Mouse (Mus musculus) heart, postnatal 10 days (tissue): ENCODE results near the gene Ipo4. TPM values are rescaled to one million over a fixed set of nuclear protein-coding genes. Genes with fewer than 3 reads are reported as not detected.

Experiments used
- DNase-seq, 2 experiments: peaks; one replicate each; pipeline ENCODE4 v3.0.0; 2021
- intact Hi-C: fragments of 180-260 bp; cut with DNase I; formaldehyde crosslinking; loops from one replicate; pipeline ENCODE4 v1.15.1; 2025
- total RNA-seq, 2 experiments: library from RNA; stranded (reverse); gene quantifications; 2 replicates each; pipeline ENCODE4 v1.2.3; 2021

Ipo4 gene
- total RNA-seq, result 10 to 100 TPM; 54.7 to 55.0 TPM

DNA sequence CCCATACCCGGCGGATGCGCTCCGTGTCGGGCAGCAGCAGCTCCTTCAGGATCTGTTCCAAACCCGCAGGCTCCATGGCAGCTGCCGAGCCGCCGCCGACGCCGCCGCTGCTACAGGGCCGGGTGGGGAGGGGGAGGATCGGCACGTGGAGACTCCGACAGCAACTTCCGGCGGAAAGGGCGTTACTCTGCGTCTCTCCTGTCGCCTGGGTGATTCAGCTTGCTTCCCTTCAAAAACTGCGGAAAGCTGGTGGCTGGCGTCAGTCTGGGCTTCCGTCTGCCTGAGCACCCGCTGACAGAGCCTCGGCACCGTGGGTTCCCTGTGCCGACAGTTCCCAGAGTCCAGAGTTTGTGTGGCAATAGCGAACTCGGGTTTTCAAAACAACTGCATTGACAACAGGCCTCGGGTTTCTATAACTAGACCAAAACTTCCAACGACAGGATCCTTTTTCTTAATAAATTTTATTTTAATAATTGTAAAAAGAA, at the start of gene Ipo4:
Gene Ipo4, minus strand, starts transcription at position 435 of the 485 bp plus-strand sequence.
- intact Hi-C loops, result no loop called here
- DNase-seq, result peak; percentile 91 to 94

DNA sequence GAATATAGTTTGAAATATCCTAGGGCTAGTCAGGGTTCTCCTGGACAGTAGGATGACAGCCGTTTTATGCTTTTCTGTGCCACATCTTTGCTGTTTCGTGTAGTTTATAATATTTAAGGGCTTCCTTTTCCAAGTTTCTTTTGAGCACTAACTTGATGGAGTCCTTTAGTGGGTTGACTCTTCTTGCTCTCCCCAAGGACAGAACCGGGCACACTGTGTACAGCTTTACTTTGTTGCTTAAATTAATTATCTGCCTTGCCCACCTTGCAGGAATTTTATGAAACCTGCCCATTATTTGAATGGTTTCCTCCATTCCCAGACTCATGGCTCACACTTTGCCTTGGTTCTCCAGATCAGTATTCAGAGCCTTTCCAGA, 46.3 kb upstream of the Ipo4 start:
- intact Hi-C loops, result loop anchor here (1.0 to 2.0 kb wide), 2 partner anchors 39 to 61 kb away; no protein-coding TSS in a partner anchor
- no peak for DNase-seq

DNA sequence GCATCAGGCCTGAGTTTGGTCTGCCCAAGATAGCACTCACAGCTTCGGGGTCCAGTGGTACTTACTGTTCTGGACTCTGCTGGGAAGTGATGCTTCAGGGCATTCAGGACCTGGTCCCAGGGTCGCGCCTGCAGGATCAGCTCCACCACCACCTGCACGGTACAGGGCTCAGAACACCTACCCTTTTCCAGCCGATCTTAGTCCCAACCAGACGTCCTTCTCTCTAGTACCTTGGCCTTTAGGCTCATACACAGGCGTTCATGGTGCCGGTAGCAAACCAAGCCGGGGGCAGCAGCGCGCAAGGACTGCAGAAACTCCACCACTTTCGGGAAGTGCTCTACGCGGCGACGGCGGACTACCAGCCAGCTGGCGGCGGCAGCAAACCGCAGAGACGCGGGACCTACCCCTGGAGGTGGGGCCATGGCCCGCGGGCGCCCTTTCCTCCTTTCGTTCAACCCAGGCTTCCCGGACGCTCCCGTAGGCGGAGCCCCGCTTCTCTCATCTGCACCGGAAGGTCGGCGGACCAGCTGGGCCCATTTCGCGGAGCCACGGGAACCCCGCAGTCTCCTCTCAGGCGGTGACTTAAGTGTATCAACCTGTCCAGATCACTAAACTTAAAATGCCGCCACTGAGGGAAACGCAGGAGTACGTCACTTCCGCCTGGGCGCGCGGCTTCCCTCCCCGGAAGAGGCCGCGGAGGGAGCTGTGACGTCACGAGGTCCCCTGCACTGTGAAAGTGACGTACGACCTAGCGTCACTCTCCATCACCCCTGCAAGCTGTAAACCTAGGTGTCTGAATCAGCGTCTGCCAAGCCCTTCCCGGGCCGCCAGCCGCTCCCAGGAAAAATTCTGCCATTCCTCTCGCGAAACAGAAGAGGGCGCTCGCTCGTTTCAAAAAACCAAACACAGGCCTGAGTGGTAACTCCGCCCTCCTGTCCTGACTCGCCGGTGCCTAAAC, 45.7 kb upstream of the Ipo4 start, which contains the start of gene Tinf2:
Gene Tinf2, minus strand, starts transcription at position 661 of the 958 bp plus-strand sequence.
- DNase-seq, result peak; percentile 94 to 96
- intact Hi-C loops, result loop anchor here (1.0 to 2.0 kb wide), 2 partner anchors 39 to 62 kb away; no protein-coding TSS in a partner anchor

GRCm38 (mm10) chr14:55677615-55678014, 41.9 kb upstream of the Ipo4 start:
- intact Hi-C loops, result no loop called here
- no peak for DNase-seq

GRCm38 (mm10) chr14:55672741-55673060, 36.9 kb upstream of the Ipo4 start:
- DNase-seq, result no peak
- intact Hi-C loops, result no loop called here

DNA sequence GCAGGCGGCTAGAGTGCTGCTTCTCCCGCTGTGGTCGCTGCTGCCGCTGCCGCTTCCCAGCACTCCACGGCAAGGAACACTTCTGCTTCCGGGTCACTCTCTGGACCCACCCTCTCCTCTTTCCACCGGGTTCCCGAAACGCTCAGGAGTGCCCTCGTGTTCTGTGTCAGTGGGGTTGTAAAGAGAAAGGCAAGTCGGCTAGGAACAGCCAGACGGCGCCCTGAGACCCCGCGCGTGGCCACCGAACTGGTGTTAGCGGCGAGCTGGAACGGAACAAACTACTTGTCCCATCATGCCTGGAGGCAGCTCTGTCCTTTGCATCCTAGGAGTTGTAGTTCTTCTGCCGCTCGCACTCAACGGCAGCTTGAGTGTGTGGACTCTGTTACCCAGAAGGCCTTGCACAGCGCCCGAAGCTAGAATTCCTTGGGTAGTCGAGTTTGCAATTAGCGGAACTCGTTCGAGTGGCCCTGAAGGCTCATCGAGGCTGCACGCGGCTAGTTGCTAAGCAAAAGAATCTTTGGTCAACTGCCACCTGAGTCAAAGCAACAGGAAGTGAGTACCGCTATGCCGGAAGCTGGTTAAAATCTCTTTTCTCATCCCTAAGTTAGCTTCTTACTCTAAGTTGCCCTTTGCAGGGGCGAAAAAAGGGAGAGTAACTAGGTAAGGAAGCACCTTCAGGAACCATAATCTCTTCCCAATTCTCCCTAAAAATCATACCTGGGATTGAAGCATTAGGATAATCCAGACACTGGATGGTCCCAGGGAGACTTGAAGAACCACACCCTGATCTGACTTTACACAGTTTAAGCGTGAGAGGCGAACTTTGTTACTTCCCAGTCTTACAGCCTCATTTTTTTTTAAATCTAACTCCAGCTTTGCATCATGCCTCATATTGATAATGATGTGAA, 36.3 kb upstream of the Ipo4 start, which contains the start of the genes Gmpr2 and Nedd8:
Gene Gmpr2, plus strand, starts transcription at position 109 of the 908 bp plus-strand sequence.
Gene Nedd8, minus strand, starts transcription at position 292 of the 908 bp plus-strand sequence.
- intact Hi-C loops, result no loop called here
- DNase-seq, result peak; percentile 93 to 94

DNA sequence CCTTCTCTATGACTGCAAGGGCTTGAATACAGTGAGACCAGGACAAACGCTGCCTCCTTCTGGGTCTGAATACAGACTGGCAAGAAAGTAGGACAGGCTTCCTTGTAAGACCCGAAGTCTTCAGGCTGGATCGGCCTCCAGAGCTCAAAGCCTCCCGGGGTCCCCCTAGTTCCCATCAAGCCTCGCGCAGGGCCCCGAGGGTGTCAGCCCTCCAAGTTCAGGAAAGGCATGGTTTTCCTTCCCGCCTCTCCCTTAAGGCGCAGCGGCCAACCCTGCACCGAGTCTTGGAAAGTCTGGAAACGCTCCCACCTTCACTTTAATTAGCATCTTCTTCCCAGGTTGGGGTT, 35.7 kb upstream of the Ipo4 start:
- no peak for DNase-seq
- intact Hi-C loops, result no loop called here

GRCm38 (mm10) chr14:55660636-55661035, 24.9 kb upstream of the Ipo4 start:
- intact Hi-C loops, result loop anchor here (2.0 kb wide), 1 partner anchor 16 kb away; no protein-coding TSS in a partner anchor

DNA sequence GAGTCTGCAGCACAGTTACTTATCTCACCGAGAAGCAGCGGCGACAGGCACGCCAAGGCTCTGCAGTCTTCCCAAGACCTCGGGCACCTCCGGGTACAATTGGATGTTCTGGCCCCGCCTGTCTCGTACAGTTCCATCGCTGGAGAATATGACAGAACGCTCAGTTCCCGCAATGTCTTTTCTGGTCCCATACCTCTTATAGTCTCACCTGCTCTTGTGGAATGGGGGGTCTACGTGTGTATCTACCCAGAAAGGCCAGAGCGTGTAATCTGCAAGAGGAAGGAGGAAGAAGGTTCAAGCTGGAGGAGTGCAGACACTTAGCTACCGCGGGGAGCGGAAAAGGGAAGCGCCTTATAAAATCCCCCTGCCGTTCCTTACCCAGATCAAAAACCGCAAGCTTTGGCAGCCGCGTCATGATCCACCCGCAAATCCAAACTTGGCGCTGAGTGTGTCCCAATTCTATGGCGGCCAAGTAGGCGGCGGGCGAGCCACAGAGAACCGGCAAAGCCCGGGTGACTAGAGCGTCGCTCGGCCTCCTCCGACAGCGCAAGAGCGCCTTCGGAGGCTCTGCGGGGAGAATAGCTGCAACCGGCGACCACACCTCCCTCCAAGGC, 24.3 kb upstream of the Ipo4 start, which contains the start of gene Mdp1:
Gene Mdp1, minus strand, starts transcription at position 549 of the 614 bp plus-strand sequence.
- intact Hi-C loops, result loop anchor here (2.0 kb wide), 1 partner anchor 15 kb away; no protein-coding TSS in a partner anchor
- peak; percentile 82 to 87 for DNase-seq

More at GRCm38 (mm10) chr14:55660636-55661035, 24.9 kb upstream of the Ipo4 start:
- no peak for DNase-seq

DNA sequence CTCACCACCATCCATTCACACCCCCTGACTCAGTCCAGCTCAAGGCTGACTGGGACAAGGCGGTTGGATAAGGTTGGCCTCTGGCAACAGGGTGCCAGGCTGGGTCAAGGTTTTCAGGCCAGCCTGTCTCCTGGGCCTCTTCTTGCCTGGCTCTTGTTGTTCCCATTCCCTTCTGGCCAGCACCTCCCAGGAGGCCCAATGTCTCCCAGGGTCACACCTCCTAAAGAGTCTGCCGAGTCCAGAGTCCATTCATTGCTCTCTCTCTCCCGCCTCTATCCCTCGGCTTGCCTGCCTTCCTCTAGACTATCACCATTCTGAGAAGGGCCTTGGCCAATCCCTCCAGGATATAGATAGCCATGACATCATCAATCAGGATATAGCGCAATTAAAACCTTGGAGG, 22.3 kb upstream of the Ipo4 start:
- intact Hi-C loops, result no loop called here

GRCm38 (mm10) chr14:55656935-55657334, 21.2 kb upstream of the Ipo4 start:
- intact Hi-C loops, result no loop called here

More for the DNA sequence above, 22.3 kb upstream of the Ipo4 start:
- peak in 1 of 2 experiments; percentile 14 for DNase-seq

DNA sequence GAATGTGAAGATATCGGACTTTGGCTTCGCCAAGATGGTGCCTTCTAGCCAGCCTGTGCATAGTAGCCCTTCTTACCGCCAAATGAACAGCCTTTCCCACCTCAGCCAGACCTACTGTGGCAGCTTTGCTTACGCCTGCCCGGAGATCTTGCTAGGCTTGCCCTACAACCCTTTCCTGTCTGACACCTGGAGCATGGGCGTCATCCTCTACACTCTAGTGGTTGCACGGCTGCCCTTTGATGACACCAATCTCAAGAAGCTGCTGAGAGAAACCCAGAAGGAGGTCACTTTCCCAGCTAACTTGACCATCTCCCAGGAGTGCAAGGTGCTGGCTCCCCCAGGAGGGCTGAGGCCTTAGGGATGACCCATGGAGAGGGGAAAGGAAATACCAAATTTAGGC, 15.8 kb upstream of the Ipo4 start:
- no peak for DNase-seq
- intact Hi-C loops, result no loop called here

More at GRCm38 (mm10) chr14:55656935-55657334, 21.2 kb upstream of the Ipo4 start:
- DNase-seq, result peak; percentile 38 to 45

DNA sequence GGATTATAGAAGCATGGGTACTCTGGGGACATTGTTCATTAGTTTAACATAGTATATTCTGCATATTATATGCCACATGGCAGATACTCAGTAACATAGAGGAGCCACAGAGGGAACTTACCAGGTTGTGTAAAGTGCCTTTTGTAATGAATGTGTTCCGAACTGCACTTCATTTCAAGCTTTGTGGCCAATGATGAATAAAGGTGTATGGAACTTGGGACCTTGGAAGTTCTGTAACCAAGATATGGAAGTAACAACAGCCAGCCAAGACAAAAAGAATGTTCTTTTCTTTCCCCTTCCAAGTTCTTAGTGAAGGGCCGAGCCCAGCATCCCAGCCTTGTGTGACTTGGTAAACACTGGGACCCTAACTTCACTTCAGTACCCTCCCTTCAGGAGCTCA, 14.1 kb upstream of the Ipo4 start, which contains the start of gene Tssk4:
Gene Tssk4, plus strand, starts transcription at position 301 of the 400 bp plus-strand sequence.
- DNase-seq, result no peak
- intact Hi-C loops, result no loop called here

DNA sequence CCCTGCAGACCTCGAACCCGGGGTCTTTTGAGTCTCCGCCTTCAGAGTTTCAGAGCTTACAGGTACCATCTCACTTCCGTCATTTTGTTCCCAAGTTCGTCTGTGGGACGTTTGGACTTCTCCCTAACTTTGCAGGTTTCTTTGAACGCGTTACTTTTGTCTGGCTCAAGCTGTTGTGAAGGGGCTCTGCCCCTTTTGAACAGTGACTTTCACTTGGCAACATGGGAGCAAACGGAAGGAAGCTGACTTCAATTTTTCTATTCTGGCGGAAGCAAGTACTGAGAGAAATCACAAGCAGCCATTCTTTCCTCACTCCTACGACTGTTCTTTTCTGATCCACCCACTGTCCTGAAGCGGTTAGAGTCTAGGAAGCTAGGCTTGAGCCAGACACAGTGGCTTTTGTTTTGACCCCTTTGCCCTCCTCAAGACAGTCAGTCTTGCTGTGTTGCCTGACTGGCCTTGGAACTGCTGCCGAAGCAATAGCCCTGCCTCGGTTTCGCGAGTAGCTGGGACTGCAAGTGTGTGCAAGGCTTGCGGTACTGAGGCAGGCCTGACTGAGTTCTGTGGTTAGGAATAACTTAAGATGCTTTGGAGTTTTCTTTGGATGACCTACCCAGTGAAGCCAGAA, 8.6 kb upstream of the Ipo4 start:
- intact Hi-C loops, result loop anchor here (2.0 kb wide), 1 partner anchor 16 kb away; the partner anchor contains the start of gene Mdp1
- peak; percentile 38 to 56 for DNase-seq

GRCm38 (mm10) chr14:55643060-55643907, 7.5 kb upstream of the Ipo4 start, which contains the start of gene Tm9sf1:
Tm9sf1 (minus strand) TSS chr14:55643806.
- DNase-seq, result peak; percentile 92 to 95
- intact Hi-C loops, result no loop called here

DNA sequence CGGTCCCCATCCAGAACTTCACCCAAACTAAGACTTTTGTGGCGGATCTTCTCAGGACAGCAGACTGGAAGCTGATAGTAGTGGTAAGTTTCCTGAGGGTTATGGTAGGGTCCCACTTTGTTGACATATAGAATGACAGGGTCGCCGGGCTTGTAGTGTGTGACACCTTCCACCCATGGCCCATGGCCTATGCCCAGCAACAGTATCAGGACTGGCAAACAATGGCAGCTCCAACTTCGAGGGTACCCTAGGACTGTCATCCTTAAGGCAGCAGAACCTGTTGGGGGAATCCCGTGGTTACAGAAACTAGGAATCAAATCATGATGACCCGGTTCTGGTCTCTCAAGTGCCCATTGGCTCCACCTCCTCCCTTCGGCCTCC, 6.9 kb upstream of the Ipo4 start:
- DNase-seq, result no peak
- intact Hi-C loops, result no loop called here

- DNase-seq, result no peak
- intact Hi-C loops, result no loop called here
Observed at GRCm38 (mm10) chr14:55641291-55641690, 5.5 kb upstream of the Ipo4 start.

DNA sequence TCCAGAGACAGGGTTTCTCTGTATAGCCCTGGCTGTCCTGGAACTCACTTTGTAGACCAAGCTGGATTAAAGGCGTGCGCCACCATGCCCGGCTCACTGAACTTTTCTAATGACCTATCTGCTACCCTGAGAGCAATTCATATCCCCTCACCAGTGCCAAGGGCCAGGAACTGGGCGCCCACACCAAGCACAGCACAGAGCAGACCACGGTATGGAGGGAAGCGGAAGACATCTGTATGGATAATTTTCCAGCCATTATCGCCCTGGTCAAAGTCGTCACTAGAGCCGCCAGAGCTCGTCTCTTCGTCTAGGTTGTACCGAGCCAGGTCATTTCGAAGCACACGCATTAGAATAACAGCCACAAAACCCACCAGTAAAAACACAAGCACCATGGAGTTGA, 5.1 kb upstream of the Ipo4 start:
- DNase-seq, result no peak
- intact Hi-C loops, result no loop called here
